Mouse (Mus musculus) c-Kit-positive CD71-positive TER-119-positive erythroid progenitor cells, embryonic 14.5 days (primary cell): ENCODE data around the gene Gbp6.
"Not testable (repeated sequence)": the region's sequence is repeated elsewhere in the genome, so short reads cannot be mapped to it uniquely, and the experiment has no call there.

Source experiments
- DNase-seq: peaks from one replicate; pipeline ENCODE4 v3.0.0-alpha.2; 2013; ENCODE audit warnings: low spot score

Gbp6 gene

GRCm38 (mm10) chr5:105293226-105294165 lies at the start of gene Gbp6, which contains the start of gene Gm43302:
TSS of gene Gbp6 (minus strand) at chr5:105293698.
TSS of gene Gm43302 (minus strand) at chr5:105293695.
- DNase-seq, result not testable (repeated sequence)

- no peak for DNase-seq
These were observed 47.8 kb upstream of the Gbp6 start for GRCm38 (mm10) chr5:105341281-105341680.

GRCm38 (mm10) chr5:105322543-105322942 lies 29.0 kb upstream of the Gbp6 start:
- no peak for DNase-seq

GRCm38 (mm10) chr5:105310941-105311340 lies 17.4 kb upstream of the Gbp6 start:
- no peak for DNase-seq

GRCm38 (mm10) chr5:105309148-105309547 lies 15.7 kb upstream of the Gbp6 start:
- DNase-seq, result not testable (repeated sequence)

- DNase-seq, result not testable (repeated sequence)
These were observed 13.4 kb upstream of the Gbp6 start for GRCm38 (mm10) chr5:105306946-105307345.

- no peak for DNase-seq
These were observed 12.7 kb upstream of the Gbp6 start for GRCm38 (mm10) chr5:105306159-105306581.

GRCm38 (mm10) chr5:105305671-105306070 lies 12.2 kb upstream of the Gbp6 start:
- DNase-seq, result not testable (repeated sequence)

- no peak for DNase-seq
These were observed 8.5 kb upstream of the Gbp6 start for GRCm38 (mm10) chr5:105301963-105302362.

GRCm38 (mm10) chr5:105301531-105301930 lies 8.0 kb upstream of the Gbp6 start:
- no peak for DNase-seq

GRCm38 (mm10) chr5:105295746-105296145 lies 2.2 kb upstream of the Gbp6 start:
- no peak for DNase-seq

- no peak for DNase-seq
These were observed 1.0 kb downstream of the Gbp6 start for GRCm38 (mm10) chr5:105292492-105292891.

GRCm38 (mm10) chr5:105290921-105291320 lies 2.6 kb downstream of the Gbp6 start:
- not testable (repeated sequence) for DNase-seq

GRCm38 (mm10) chr5:105260673-105261072 lies 32.8 kb downstream of the Gbp6 start:
- DNase-seq, result not testable (repeated sequence)

- DNase-seq, result no peak
These were observed 41.0 kb downstream of the Gbp6 start for GRCm38 (mm10) chr5:105252491-105252890.

- not testable (repeated sequence) for DNase-seq
These were observed 48.8 kb downstream of the Gbp6 start for GRCm38 (mm10) chr5:105244741-105245140.

- not testable (repeated sequence) for DNase-seq
These were observed 52.5 kb downstream of the Gbp6 start for GRCm38 (mm10) chr5:105240982-105241381.

- not testable (repeated sequence) for DNase-seq
These were observed 53.9 kb downstream of the Gbp6 start, which contains the start of gene Gbp10 for GRCm38 (mm10) chr5:105239483-105240047. TSS of gene Gbp10 (minus strand) at chr5:105239533.

- not testable (repeated sequence) for DNase-seq
These were observed 55.1 kb downstream of the Gbp6 start for GRCm38 (mm10) chr5:105238402-105238801.

GRCm38 (mm10) chr5:105236040-105236439 lies 57.5 kb downstream of the Gbp6 start:
- not testable (repeated sequence) for DNase-seq
